14 mouse cellular contexts compared by ENCODE assay signal in genomic region chr7:96530571-96531426, GRCm38 (mm10).
DNase-seq lines count a peak whose midpoint lies in the region; ATAC-seq lines count a peak whose summit lies in the region.
"Had no signal": no experiment of that assay in that cellular context is flagged by ENCODE, and none has a peak within 500 bp of the region (broad histone marks: within the 10 kb centered on the region; RNA-seq: fewer than 3 reads in every experiment).

No protein-coding gene starts in this region.

- no peak overlapping the region for H3K9ac ChIP-seq in forebrain, embryonic 11.5 days (ENCODE audit: low read length)
- H3K9ac ChIP-seq in forebrain, embryonic 16.5 days (replicated peaks; ENCODE audit: low read depth, low read length): no peak overlapping the region
- H3K9ac ChIP-seq in midbrain, embryonic 12.5 days (replicated peaks): no peak overlapping the region
- no peak overlapping the region for H3K9ac ChIP-seq in forebrain, embryonic 12.5 days
- H3K9ac ChIP-seq: heart, embryonic 15.5 days; liver, embryonic 13.5 days had no signal

- H3K4me3 ChIP-seq in forebrain, embryonic 11.5 days (ENCODE audit: low read depth, low read length): no peak overlapping the region
- no peak overlapping the region for H3K4me3 ChIP-seq in forebrain, embryonic 16.5 days (replicated peaks; ENCODE audit: low read length)
- H3K4me3 ChIP-seq in midbrain, embryonic 12.5 days: no peak overlapping the region
- no peak overlapping the region for H3K4me3 ChIP-seq in midbrain, embryonic 10.5 days
- no peak overlapping the region for H3K4me3 ChIP-seq in forebrain, embryonic 12.5 days (replicated peaks)
- H3K4me3 ChIP-seq: heart, embryonic 15.5 days; liver, embryonic 13.5 days had no signal

- no peaks in the 10 kb centered on the region for H3K36me3 ChIP-seq in forebrain, embryonic 11.5 days (ENCODE audit: control insufficient read depth, insufficient read depth, low read length)
- no peaks in the 10 kb centered on the region for H3K36me3 ChIP-seq in forebrain, embryonic 16.5 days (ENCODE audit: control insufficient read depth, insufficient read depth)
- no peaks in the 10 kb centered on the region for H3K36me3 ChIP-seq in midbrain, embryonic 12.5 days
- H3K36me3 ChIP-seq in midbrain, embryonic 10.5 days: no peaks in the 10 kb centered on the region
- H3K36me3 ChIP-seq in forebrain, embryonic 12.5 days (replicated peaks): no peaks in the 10 kb centered on the region
- H3K36me3 ChIP-seq: heart, embryonic 15.5 days; liver, embryonic 13.5 days had no signal

- WGBS in forebrain, embryonic 11.5 days: 29% methylated on average over 10 of the region's 10 CpGs
- 25% methylated on average over 10 of the region's 10 CpGs for WGBS in forebrain, embryonic 16.5 days
- 38% methylated on average over 10 of the region's 10 CpGs for WGBS in midbrain, embryonic 12.5 days
- 38% methylated on average over 10 of the region's 10 CpGs for WGBS in midbrain, embryonic 10.5 days
- 27% methylated on average over 10 of the region's 10 CpGs for WGBS in forebrain, embryonic 12.5 days

- peak; percentile 57 for ATAC-seq in forebrain, embryonic 11.5 days (replicated peaks; ENCODE audit: low FRiP score)
- no peak for ATAC-seq in forebrain, embryonic 16.5 days
- ATAC-seq in midbrain, embryonic 12.5 days (ENCODE audit: low FRiP score, low read depth): peak; percentile 34; the same call in 1 of the 2 replicates
- peak; percentile 57; the same call in 1 of the 2 replicates for ATAC-seq in forebrain, embryonic 12.5 days (ENCODE audit: low FRiP score)
- ATAC-seq: lung, postnatal 0 days had no signal

- DNase-seq in forebrain, embryonic 11.5 days (ENCODE audit: low spot score): no peak
- no peak for DNase-seq in midbrain, embryonic 10.5 days (ENCODE audit: low spot score)
- peak; percentile 47 for DNase-seq in retina, postnatal 1 day
- no peak for DNase-seq in frontal cortex, postnatal 36 days (ENCODE audit: low spot score in 2 of 2)
- DNase-seq in thymus, postnatal 36 days: no peak
- DNase-seq: gastrocnemius, postnatal 36 days; liver, embryonic 13.5 days; right cerebral cortex, postnatal 4 days; thymus, adult 2 months had no signal

- H3K9me3 ChIP-seq in forebrain, embryonic 11.5 days (ENCODE audit: control insufficient read depth, low read length): no peaks in the 10 kb centered on the region
- H3K9me3 ChIP-seq in forebrain, embryonic 16.5 days (ENCODE audit: control insufficient read depth, low read length): no peaks in the 10 kb centered on the region
- H3K9me3 ChIP-seq in midbrain, embryonic 12.5 days: no peaks in the 10 kb centered on the region
- H3K9me3 ChIP-seq in midbrain, embryonic 10.5 days (replicated peaks): no peaks in the 10 kb centered on the region
- no peaks in the 10 kb centered on the region for H3K9me3 ChIP-seq in forebrain, embryonic 12.5 days
- H3K9me3 ChIP-seq: heart, embryonic 15.5 days; liver, embryonic 13.5 days had no signal

- no peaks in the 10 kb centered on the region for H3K27me3 ChIP-seq in forebrain, embryonic 11.5 days (ENCODE audit: control insufficient read depth, insufficient read depth, low read length)
- no peaks in the 10 kb centered on the region for H3K27me3 ChIP-seq in forebrain, embryonic 16.5 days (replicated peaks; ENCODE audit: control insufficient read depth, insufficient read depth, low read length)
- H3K27me3 ChIP-seq in midbrain, embryonic 12.5 days: peaks cover 11% of the 10 kb centered on the region; the same call in 1 of the 2 replicates
- H3K27me3 ChIP-seq in midbrain, embryonic 10.5 days (ENCODE audit: low read depth, poor library complexity, severe bottlenecking): peaks cover 9% of the 10 kb centered on the region
- H3K27me3 ChIP-seq in forebrain, embryonic 12.5 days: peaks cover 4% of the 10 kb centered on the region; the same call in 1 of the 2 replicates
- H3K27me3 ChIP-seq: liver, embryonic 13.5 days had no signal

- H3K27ac ChIP-seq in forebrain, embryonic 11.5 days (ENCODE audit: low read depth, low read length): no peak overlapping the region
- no peak overlapping the region for H3K27ac ChIP-seq in forebrain, embryonic 16.5 days (ENCODE audit: low read length)
- H3K27ac ChIP-seq in midbrain, embryonic 12.5 days (replicated peaks): no peak overlapping the region
- H3K27ac ChIP-seq in midbrain, embryonic 10.5 days (replicated peaks): no peak overlapping the region
- 0 out of 2 replicates have a peak overlapping the region, but pooled peaks have one; percentile 10 for H3K27ac ChIP-seq in forebrain, embryonic 12.5 days
- H3K27ac ChIP-seq: heart, embryonic 15.5 days; liver, embryonic 13.5 days had no signal

- H3K4me1 ChIP-seq in forebrain, embryonic 11.5 days (replicated peaks; ENCODE audit: control insufficient read depth, insufficient read depth, low read length): peaks cover 13% of the 10 kb centered on the region
- peaks cover 9% of the 10 kb centered on the region; the same call in 1 of the 2 replicates for H3K4me1 ChIP-seq in forebrain, embryonic 16.5 days (replicated peaks; ENCODE audit: control insufficient read depth, insufficient read depth, low read length)
- H3K4me1 ChIP-seq in midbrain, embryonic 12.5 days: peaks cover 18% of the 10 kb centered on the region; the same call in 1 of the 2 replicates
- peaks cover 30% of the 10 kb centered on the region for H3K4me1 ChIP-seq in midbrain, embryonic 10.5 days
- peaks cover 29% of the 10 kb centered on the region for H3K4me1 ChIP-seq in forebrain, embryonic 12.5 days
- H3K4me1 ChIP-seq: heart, embryonic 15.5 days; liver, embryonic 13.5 days had no signal

- H3K4me2 ChIP-seq in forebrain, embryonic 11.5 days (ENCODE audit: low read depth, low read length, severe bottlenecking): no peak overlapping the region
- no peak overlapping the region for H3K4me2 ChIP-seq in forebrain, embryonic 16.5 days (ENCODE audit: low read length)
- no peak overlapping the region for H3K4me2 ChIP-seq in midbrain, embryonic 12.5 days (replicated peaks)
- no peak overlapping the region for H3K4me2 ChIP-seq in forebrain, embryonic 12.5 days
- H3K4me2 ChIP-seq: heart, embryonic 15.5 days; liver, embryonic 13.5 days had no signal
